Mouse (Mus musculus) MEL (cell line): Measurements from ENCODE around the gene Aldh1a2. TPM values are rescaled to one million over a fixed set of nuclear protein-coding genes. Genes with fewer than 3 reads are reported as not detected.

Experiments used
- DNase-seq: peaks from one replicate; pipeline ENCODE4 v3.0.0; 2011; ENCODE audit warnings: low read depth, low spot score
- H3K27ac ChIP-seq: 2 replicates; pipeline ENCODE4 v1.5.1; 2012; ENCODE audit warnings: low read depth, mild to moderate bottlenecking, control low read depth, low read length, moderate library complexity; ENCODE audit not compliant: control insufficient read depth
- H3K27me3 ChIP-seq, 2 experiments: fragments of 150-350 bp in 1 of 2; sonication (generic) in 1 of 2; 2 replicates each; pipeline ENCODE4 v1.6.1; 2012; ENCODE audit warnings: low read length in 2 of 2, mild to moderate bottlenecking in 2 of 2, improper control_type of control experiment in 1 of 2, moderate library complexity in 1 of 2; ENCODE audit not compliant: insufficient read depth in 2 of 2, control insufficient read depth in 1 of 2
- H3K36me3 ChIP-seq, 2 experiments: 2 replicates each; pipeline ENCODE4 v1.6.1; 2012 to 2014; ENCODE audit warnings: low read length in 2 of 2, improper control_type of control experiment in 1 of 2, inconsistent platforms in 1 of 2, mild to moderate bottlenecking in 1 of 2; ENCODE audit not compliant: insufficient read depth in 2 of 2, control insufficient read depth in 1 of 2
- H3K4me1 ChIP-seq, 2 experiments: fragments of 150-350 bp in 1 of 2; sonication (generic) in 1 of 2; 2 replicates each; pipeline ENCODE4 v1.6.1; 2012; ENCODE audit warnings: low read length in 2 of 2, improper control_type of control experiment in 1 of 2, mild to moderate bottlenecking in 1 of 2; ENCODE audit not compliant: insufficient read depth in 2 of 2, control insufficient read depth in 1 of 2
- H3K4me3 ChIP-seq, 2 experiments: fragments of 150-350 bp in 1 of 2; sonication (generic) in 1 of 2; 2 replicates each; pipeline ENCODE4 v1.5.1; 2012; ENCODE audit warnings: low read depth in 2 of 2, low read length in 2 of 2, mild to moderate bottlenecking in 2 of 2, moderate library complexity in 2 of 2, control low read depth in 1 of 2, improper control_type of control experiment in 1 of 2; ENCODE audit not compliant: control insufficient read depth in 1 of 2, insufficient read depth in 1 of 2
- H3K79me2 ChIP-seq: 2 replicates; pipeline ENCODE4 v1.6.1; 2012; ENCODE audit warnings: mild to moderate bottlenecking, low read length, moderate library complexity; ENCODE audit not compliant: control insufficient read depth, poor library complexity, insufficient read depth
- H3K9ac ChIP-seq: 2 replicates; pipeline ENCODE4 v1.6.1; 2012; ENCODE audit warnings: low read depth, mild to moderate bottlenecking, control low read depth, low read length, moderate library complexity; ENCODE audit not compliant: control insufficient read depth, poor library complexity, severe bottlenecking
- H3K9me3 ChIP-seq: fragments of 150-350 bp; sonication (generic); replicated peaks from 2 replicates; pipeline ENCODE4 v1.6.1; 2012; ENCODE audit warnings: mild to moderate bottlenecking, low read length, improper control_type of control experiment, moderate library complexity; ENCODE audit not compliant: insufficient read depth
- BHLHE40 ChIP-seq: IDR thresholded peaks from 2 replicates; pipeline ENCODE4 v1.6.1; 2012; ENCODE audit warnings: low read depth, mild to moderate bottlenecking, inconsistent platforms, low read length, improper control_type of control experiment, borderline replicate concordance
- CTCF ChIP-seq, 3 experiments: IDR thresholded peaks in 2 of 3; conservative IDR thresholded peaks in 1 of 3; 2 replicates each; pipeline ENCODE4 v1.5.1; 2011 to 2012; ENCODE audit warnings: low read length in 3 of 3, low read depth in 2 of 3, mild to moderate bottlenecking in 2 of 3, improper control_type of control experiment in 1 of 3, inconsistent platforms in 1 of 3, mixed read lengths in 1 of 3, moderate library complexity in 1 of 3; ENCODE audit not compliant: control insufficient read depth in 1 of 3, insufficient read depth in 1 of 3, poor library complexity in 1 of 3, severe bottlenecking in 1 of 3
- ELF1 ChIP-seq: IDR thresholded peaks from 2 replicates; pipeline ENCODE4 v1.6.1; 2014; ENCODE audit warnings: low read depth, mild to moderate bottlenecking, inconsistent platforms, low read length, improper control_type of control experiment, moderate library complexity
- EP300 ChIP-seq, 2 experiments: IDR thresholded peaks; 2 replicates each; pipeline ENCODE4 v1.6.1; 2011; ENCODE audit warnings: improper control_type of control experiment in 2 of 2, low read length in 2 of 2, low read depth in 1 of 2, mild to moderate bottlenecking in 1 of 2
- ETS1 ChIP-seq: IDR thresholded peaks from 2 replicates; pipeline ENCODE4 v1.6.1; 2012; ENCODE audit warnings: low read depth, mild to moderate bottlenecking, inconsistent platforms, low read length, improper control_type of control experiment, moderate library complexity
- GABPA ChIP-seq: IDR thresholded peaks from 2 replicates; pipeline ENCODE4 v1.6.1; 2012; ENCODE audit warnings: low read depth, mild to moderate bottlenecking, inconsistent platforms, low read length, improper control_type of control experiment, moderate library complexity
- GATA1 ChIP-seq: IDR thresholded peaks from 2 replicates; pipeline ENCODE4 v1.6.1; 2011; ENCODE audit warnings: low read depth, low read length, improper control_type of control experiment
- JUND ChIP-seq: IDR thresholded peaks from 2 replicates; pipeline ENCODE4 v1.6.1; 2011; ENCODE audit warnings: low read depth, mild to moderate bottlenecking, improper control_type of control experiment, low read length
- MAFK ChIP-seq: IDR thresholded peaks from 2 replicates; pipeline ENCODE4 v1.6.1; 2011; ENCODE audit warnings: low read depth, mild to moderate bottlenecking, low read length, improper control_type of control experiment, borderline replicate concordance
- MAX ChIP-seq: IDR thresholded peaks from 2 replicates; pipeline ENCODE4 v1.6.1; 2011; ENCODE audit warnings: low read length, improper control_type of control experiment
- MAZ ChIP-seq: IDR thresholded peaks from 2 replicates; pipeline ENCODE4 v1.6.1; 2012; ENCODE audit warnings: low read depth, mild to moderate bottlenecking, inconsistent platforms, low read length, improper control_type of control experiment
- MEF2A ChIP-seq: IDR thresholded peaks from 2 replicates; pipeline ENCODE4 v1.6.1; 2014; ENCODE audit warnings: low read depth, mild to moderate bottlenecking, inconsistent platforms, low read length, improper control_type of control experiment; ENCODE audit not compliant: poor library complexity, insufficient replicate concordance, severe bottlenecking; ENCODE audit errors: extremely low read depth
- MXI1 ChIP-seq: IDR thresholded peaks from 2 replicates; pipeline ENCODE4 v1.6.1; 2011; ENCODE audit warnings: mild to moderate bottlenecking, low read depth, low read length, improper control_type of control experiment
- MYB ChIP-seq: IDR thresholded peaks from 2 replicates; pipeline ENCODE4 v1.6.1; 2011; ENCODE audit warnings: mild to moderate bottlenecking, low read depth, low read length, improper control_type of control experiment
- MYC ChIP-seq: IDR thresholded peaks from 2 replicates; pipeline ENCODE4 v1.6.1; 2011; ENCODE audit warnings: low read depth, mild to moderate bottlenecking, low read length, improper control_type of control experiment, moderate library complexity
- NRF1 ChIP-seq: IDR thresholded peaks from 2 replicates; pipeline ENCODE4 v1.6.1; 2014; ENCODE audit warnings: low read depth, mild to moderate bottlenecking, inconsistent platforms, low read length, improper control_type of control experiment, moderate library complexity; ENCODE audit not compliant: poor library complexity, insufficient read depth, severe bottlenecking
- POLR2A ChIP-seq, 2 experiments: IDR thresholded peaks; 2 replicates each; pipeline ENCODE4 v1.6.1; 2011 to 2012; ENCODE audit warnings: low read length in 2 of 2, mild to moderate bottlenecking in 2 of 2, control low read depth in 1 of 2, improper control_type of control experiment in 1 of 2, low read depth in 1 of 2, moderate library complexity in 1 of 2; ENCODE audit not compliant: control insufficient read depth in 1 of 2, insufficient read depth in 1 of 2, poor library complexity in 1 of 2
- POLR2AphosphoS2 ChIP-seq: IDR thresholded peaks from 2 replicates; pipeline ENCODE4 v1.6.1; 2011; ENCODE audit warnings: low read length, improper control_type of control experiment
- POLR2AphosphoS5 ChIP-seq: IDR thresholded peaks from 2 replicates; pipeline ENCODE4 v1.6.1; 2012; ENCODE audit warnings: low read depth, borderline replicate concordance, mild to moderate bottlenecking, inconsistent platforms, low read length, moderate library complexity, mixed read lengths
- RAD21 ChIP-seq: IDR thresholded peaks from 2 replicates; pipeline ENCODE4 v1.6.1; 2011; ENCODE audit warnings: mild to moderate bottlenecking, low read depth, low read length, improper control_type of control experiment
- SIN3A ChIP-seq: IDR thresholded peaks from 2 replicates; pipeline ENCODE4 v1.6.1; 2012; ENCODE audit warnings: low read length, improper control_type of control experiment, inconsistent platforms
- SMC3 ChIP-seq: IDR thresholded peaks from 2 replicates; pipeline ENCODE4 v1.6.1; 2011; ENCODE audit warnings: low read depth, low read length, improper control_type of control experiment
- TAL1 ChIP-seq: IDR thresholded peaks from 2 replicates; pipeline ENCODE4 v1.6.1; 2012; ENCODE audit warnings: mild to moderate bottlenecking, inconsistent platforms, low read length, moderate library complexity, mixed read lengths
- USF1 ChIP-seq: IDR thresholded peaks from 2 replicates; pipeline ENCODE4 v1.6.1; 2014; ENCODE audit warnings: low read depth, mild to moderate bottlenecking, inconsistent platforms, low read length, improper control_type of control experiment, moderate library complexity
- USF2 ChIP-seq, 2 experiments: IDR thresholded peaks; 2 replicates each; pipeline ENCODE4 v1.6.1; 2011 to 2012; ENCODE audit warnings: improper control_type of control experiment in 2 of 2, low read length in 2 of 2, borderline replicate concordance in 1 of 2, inconsistent platforms in 1 of 2, low read depth in 1 of 2, mild to moderate bottlenecking in 1 of 2; ENCODE audit not compliant: insufficient read depth in 1 of 2
- ZC3H11A ChIP-seq: IDR thresholded peaks from 2 replicates; pipeline ENCODE4 v1.6.1; 2012; ENCODE audit warnings: low read depth, mild to moderate bottlenecking, inconsistent platforms, low read length, improper control_type of control experiment
- ZKSCAN1 ChIP-seq: IDR thresholded peaks from 2 replicates; pipeline ENCODE4 v1.6.1; 2012; ENCODE audit warnings: low read depth, mild to moderate bottlenecking, inconsistent platforms, low read length, improper control_type of control experiment, moderate library complexity
- ZMIZ1 ChIP-seq: IDR thresholded peaks from 2 replicates; pipeline ENCODE4 v1.6.1; 2012; ENCODE audit warnings: low read depth, mild to moderate bottlenecking, inconsistent platforms, low read length, improper control_type of control experiment, moderate library complexity
- ZNF384 ChIP-seq: IDR thresholded peaks from 2 replicates; pipeline ENCODE4 v1.6.1; 2012; ENCODE audit warnings: low read depth, mild to moderate bottlenecking, inconsistent platforms, low read length, improper control_type of control experiment
- polyA plus RNA-seq, 2 experiments: library from polyadenylated mRNA; stranded (reverse) in 1 of 2; unstranded in 1 of 2; fragments of >175 nt in 1 of 2; fragments of >200 nt in 1 of 2; gene quantifications; 2 replicates each; pipeline versions ENCODE4 v1.2.1 to v1.2.4; 2012; ENCODE audit warnings: low replicate concordance in 2 of 2, low read depth in 1 of 2; ENCODE audit not compliant: insufficient read length in 2 of 2, insufficient read depth in 1 of 2, missing spikeins in 1 of 2
- total RNA-seq: library from RNA; depleted of rRNA; stranded (reverse); fragments of 300-350 nt; gene quantifications from 2 replicates; pipeline ENCODE4 v1.2.3, GENCODE M21; 2012

Gene Aldh1a2
- total and polyA plus RNA-seq, 3 experiments, result not detected

- DNase-seq, result peak; percentile 83
Measured at GRCm38 (mm10) chr9:71187396-71187795, 28.2 kb upstream of the Aldh1a2 start.

GRCm38 (mm10) chr9:71188647-71189415 lies 26.8 kb upstream of the Aldh1a2 start:
- Histone ChIP-seq H3K27ac (no peak overlapping the region), H3K4me1 (peaks cover 14 to 17% of the 10 kb centered on the region in 2 experiments), H3K9me3 (no peaks in the 10 kb centered on the region), H3K9ac (peak overlapping the region; percentile 55), H3K79me2 (no peaks in the 10 kb centered on the region), H3K27me3 (no peaks in the 10 kb centered on the region), H3K4me3 (peak overlapping the region; percentile 34 to 52), H3K36me3 (peaks cover 0 to 33% of the 10 kb centered on the region in 2 experiments; a peak in 2 of 4 replicates)
- TF ChIP-seq ZC3H11A, result peak; percentile 91
- TF ChIP-seq SMC3, result peak; percentile 95
- no peak for TF ChIP-seq USF2 (IDR thresholded peaks at IDR 0.05; ENCODE audit: borderline replicate concordance in 1 of 2, insufficient read depth in 1 of 2, low read depth in 1 of 2, low read length in 2 of 2)
- no peak for TF ChIP-seq MAFK
- peak; percentile 70 for TF ChIP-seq SIN3A
- no peak for TF ChIP-seq POLR2A (IDR thresholded peaks at IDR 0.05; ENCODE audit: control insufficient read depth in 1 of 2, insufficient read depth in 1 of 2, low read depth in 1 of 2, low read length in 2 of 2, poor library complexity in 1 of 2)
- TF ChIP-seq MAX, result peak; percentile 51; the same call in 1 of the 2 replicates
- TF ChIP-seq RAD21, result peak; percentile 94
- TF ChIP-seq ELF1, result no peak
- TF ChIP-seq MXI1, result peak; percentile 57
- peak; percentile 73; the same call in 1 of the 2 replicates for TF ChIP-seq MYC
- no peak for TF ChIP-seq TAL1
- peak; percentile 84 to 93 (median 85) for TF ChIP-seq CTCF (IDR thresholded peaks at IDR 0.05 in 2 of 3, conservative IDR thresholded peaks at IDR 0.05 in 1 of 3; ENCODE audit: control insufficient read depth in 1 of 3, insufficient read depth in 1 of 3, low read depth in 2 of 3, low read length in 3 of 3, poor library complexity in 1 of 3, severe bottlenecking in 1 of 3)
- TF ChIP-seq ZMIZ1, result no peak
- TF ChIP-seq BHLHE40, result no peak
- TF ChIP-seq MEF2A, result no peak
- peak; percentile 91 for DNase-seq

More at GRCm38 (mm10) chr9:71187396-71187795, 28.2 kb upstream of the Aldh1a2 start:
- Histone ChIP-seq H3K4me3 (peak overlapping the region; percentile 42 to 51), H3K27ac (peak overlapping the region; percentile 43; the same call in 1 of the 2 replicates), H3K36me3 (peaks cover 0 to 33% of the 10 kb centered on the region in 2 experiments; a peak in 2 of 4 replicates), H3K79me2 (no peaks in the 10 kb centered on the region), H3K9me3 (no peaks in the 10 kb centered on the region), H3K9ac (peak overlapping the region; percentile 43; the same call in 1 of the 2 replicates), H3K27me3 (no peaks in the 10 kb centered on the region), H3K4me1 (peaks cover 14 to 17% of the 10 kb centered on the region in 2 experiments)
- TF ChIP-seq ZKSCAN1 (no peak), POLR2AphosphoS5 (no peak), POLR2AphosphoS2 (no peak), ETS1 (peak; percentile 18; the same call in 1 of the 2 replicates), TAL1 (no peak), EP300 (IDR thresholded peaks at IDR 0.05; ENCODE audit: low read depth in 1 of 2, low read length in 2 of 2) (peak in 1 of 2 experiments; percentile 62; a peak in 1 of 4 replicates), ZNF384 (no peak), MYC (0 out of 2 replicates have a peak, but pooled peaks have one; percentile 29), MYB (no peak), MXI1 (peak; percentile 33; the same call in 1 of the 2 replicates), GATA1 (no peak), ZC3H11A (no peak), SIN3A (peak; percentile 46), GABPA (0 out of 2 replicates have a peak, but pooled peaks have one; percentile 9), POLR2A (IDR thresholded peaks at IDR 0.05; ENCODE audit: control insufficient read depth in 1 of 2, insufficient read depth in 1 of 2, low read depth in 1 of 2, low read length in 2 of 2, poor library complexity in 1 of 2) (no peak), NRF1 (no peak), JUND (no peak; the same call in 1 of the 2 replicates), ELF1 (no peak), SMC3 (no peak), USF1 (no peak), MAZ (no peak)
